Mouse (Mus musculus) liver, embryonic 11.5 days (tissue): ENCODE measurements around the gene Hmgcs2. TPM values are rescaled to one million over a fixed set of nuclear protein-coding genes. Genes with fewer than 3 reads are reported as not detected.
"Not testable (repeated sequence)": the region's sequence is repeated elsewhere in the genome, so short reads cannot be mapped to it uniquely, and the experiment has no call there.

Experiments used
- ATAC-seq: fragments of 200-750 bp; cut with Nextera tagmentation; replicated peaks from 2 replicates; pipeline ENCODE4 v1.8.0; 2017; ENCODE audit warnings: moderate number of reproducible peaks, mild to moderate bottlenecking, moderate TSS enrichment, moderate library complexity; ENCODE audit not compliant: low FRiP score
- DNase-seq: peaks from one replicate; pipeline ENCODE4 v3.0.0-alpha.2; 2017; ENCODE audit warnings: low spot score
- H3K27ac ChIP-seq: fragments of 300-500 bp; sonication (generic); 2 replicates; pipeline ENCODE4 v1.5.1; 2014; ENCODE audit warnings: mild to moderate bottlenecking, low read depth, low read length, control low read depth
- H3K27me3 ChIP-seq: fragments of 300-500 bp; sonication (generic); replicated peaks from 2 replicates; pipeline ENCODE4 v1.6.1; 2014; ENCODE audit warnings: low read length, mixed read lengths; ENCODE audit not compliant: control insufficient read depth, insufficient read depth
- H3K36me3 ChIP-seq: fragments of 300-500 bp; sonication (generic); 2 replicates; pipeline ENCODE4 v1.6.1; 2014; ENCODE audit warnings: mild to moderate bottlenecking, low read length, moderate library complexity, mixed read lengths; ENCODE audit not compliant: control insufficient read depth, insufficient read depth
- H3K4me1 ChIP-seq: fragments of 300-500 bp; sonication (generic); replicated peaks from 2 replicates; pipeline ENCODE4 v1.6.1; 2014; ENCODE audit warnings: low read length, mixed read lengths; ENCODE audit not compliant: control insufficient read depth, insufficient read depth
- H3K4me2 ChIP-seq: fragments of 300-500 bp; sonication (generic); 2 replicates; pipeline ENCODE4 v1.6.1; 2014; ENCODE audit warnings: mild to moderate bottlenecking, control low read depth, moderate library complexity
- H3K4me3 ChIP-seq: fragments of 300-500 bp; sonication (generic); 2 replicates; pipeline ENCODE4 v1.5.1; 2014; ENCODE audit warnings: low read depth, low read length, control low read depth
- H3K9ac ChIP-seq: fragments of 300-500 bp; sonication (generic); 2 replicates; pipeline ENCODE4 v1.6.1; 2014; ENCODE audit warnings: low read depth, low read length, control low read depth
- H3K9me3 ChIP-seq: fragments of 300-500 bp; sonication (generic); 2 replicates; pipeline ENCODE4 v1.6.1; 2016; ENCODE audit warnings: low read length, inconsistent platforms, mixed read lengths; ENCODE audit not compliant: control insufficient read depth
- WGBS: fragments of 180-500 bp; shearing (Covaris S2); extraction: QIAGEN DNeasy Blood & Tissue Kit; methylation state at CpG from one replicate; pipeline ENCODE4 v1.1.7; 2014; 5-methylcytosine and 5-hydroxymethylcytosine counted together
- polyA plus RNA-seq: library from polyadenylated mRNA; unstranded; fragments of >200 nt; fragmentation: Nextera tagmentation; extraction: Ambion mirVana; gene quantifications from 2 replicates; pipeline ENCODE4 v1.2.1, GENCODE M21; 2014

The Hmgcs2 gene
- polyA plus RNA-seq, 1 experiment from 2014 or later, result 29.9 TPM

DNA sequence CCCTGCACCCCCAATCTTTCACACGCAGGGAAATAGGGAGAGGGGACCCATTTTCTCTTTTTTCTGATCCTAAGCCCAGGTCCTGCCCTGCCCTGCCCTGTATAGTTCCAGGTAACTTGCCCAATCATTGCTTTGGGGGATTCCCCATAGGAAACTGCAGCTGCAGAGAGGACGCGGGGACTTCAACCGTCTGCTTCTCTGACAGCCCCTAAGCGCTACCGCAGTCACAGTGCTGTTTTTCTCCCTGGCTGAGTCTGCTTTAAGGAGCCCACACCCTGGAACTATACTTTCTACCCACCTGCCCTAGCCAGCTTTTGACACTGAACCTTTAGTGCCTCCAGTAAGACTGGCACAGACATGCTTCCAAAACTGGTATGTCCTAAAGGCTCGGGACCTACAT, 55.7 kb downstream of the Hmgcs2 start:
- DNase-seq, result no peak
- Histone ChIP-seq H3K36me3 (peaks cover 19% of the 10 kb centered on the region; the same call in 1 of the 2 replicates), H3K27me3 (no peaks in the 10 kb centered on the region), H3K4me1 (peaks cover 33% of the 10 kb centered on the region), H3K9ac (peak overlapping the region; percentile 16; the same call in 1 of the 2 replicates), H3K9me3 (no peaks in the 10 kb centered on the region), H3K4me2 (peak overlapping the region; percentile 93), H3K27ac (peak overlapping the region; percentile 30), H3K4me3 (0 out of 2 replicates have a peak overlapping the region, but pooled peaks have one; percentile 24)
- WGBS, result 57% methylated on average over 7 of the region's 7 CpGs
- no peak for ATAC-seq

- no peak for ATAC-seq
- no peak for DNase-seq
- H3K4me1 ChIP-seq, result peaks cover 33% of the 10 kb centered on the region
- H3K4me2 ChIP-seq, result peak overlapping the region; percentile 93
- H3K9me3 ChIP-seq, result no peaks in the 10 kb centered on the region
- peaks cover 18% of the 10 kb centered on the region; the same call in 1 of the 2 replicates for H3K36me3 ChIP-seq
- WGBS, result 73% methylated on average over 22 of the region's 22 CpGs
- H3K9ac ChIP-seq, result peak overlapping the region; percentile 89
- H3K4me3 ChIP-seq, result peak overlapping the region; percentile 81
- H3K27ac ChIP-seq, result peak overlapping the region; percentile 48; the same call in 1 of the 2 replicates
- no peaks in the 10 kb centered on the region for H3K27me3 ChIP-seq
Measured at GRCm38 (mm10) chr3:98336661-98337654, 56.7 kb downstream of the Hmgcs2 start.

DNA sequence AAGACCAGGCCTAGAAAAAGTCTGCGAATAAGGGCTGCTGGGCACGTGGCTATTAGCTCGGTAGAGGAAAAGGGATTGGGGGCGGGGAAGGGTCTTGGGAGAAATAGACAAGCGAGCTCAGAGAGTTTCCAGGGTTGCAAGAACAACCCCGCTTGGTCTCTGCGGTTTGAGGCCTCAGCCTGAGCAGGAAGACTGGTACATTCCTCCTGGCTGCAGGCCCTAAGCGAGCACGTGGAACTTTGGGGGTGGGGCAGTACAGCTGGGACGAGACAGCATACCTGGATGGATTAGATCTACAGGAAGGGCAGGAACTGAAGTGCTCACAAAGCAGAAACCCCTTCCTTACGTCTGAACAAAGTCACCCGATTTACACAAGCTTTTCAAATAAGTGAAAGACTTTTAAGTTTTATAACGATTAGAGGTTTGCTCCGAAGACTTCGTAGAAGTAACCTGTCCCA, 58.4 kb downstream of the Hmgcs2 start:
- peak; percentile 61 for DNase-seq
- Histone ChIP-seq H3K4me1 (peaks cover 33% of the 10 kb centered on the region), H3K27ac (peak overlapping the region; percentile 82), H3K36me3 (peaks cover 7% of the 10 kb centered on the region; the same call in 1 of the 2 replicates), H3K4me2 (peak overlapping the region; percentile 93), H3K9ac (peak overlapping the region; percentile 89), H3K9me3 (no peaks in the 10 kb centered on the region), H3K4me3 (peak overlapping the region; percentile 81), H3K27me3 (no peaks in the 10 kb centered on the region)
- ATAC-seq, result peak; percentile 52
- 4% methylated on average over 15 of the region's 15 CpGs for WGBS

DNA sequence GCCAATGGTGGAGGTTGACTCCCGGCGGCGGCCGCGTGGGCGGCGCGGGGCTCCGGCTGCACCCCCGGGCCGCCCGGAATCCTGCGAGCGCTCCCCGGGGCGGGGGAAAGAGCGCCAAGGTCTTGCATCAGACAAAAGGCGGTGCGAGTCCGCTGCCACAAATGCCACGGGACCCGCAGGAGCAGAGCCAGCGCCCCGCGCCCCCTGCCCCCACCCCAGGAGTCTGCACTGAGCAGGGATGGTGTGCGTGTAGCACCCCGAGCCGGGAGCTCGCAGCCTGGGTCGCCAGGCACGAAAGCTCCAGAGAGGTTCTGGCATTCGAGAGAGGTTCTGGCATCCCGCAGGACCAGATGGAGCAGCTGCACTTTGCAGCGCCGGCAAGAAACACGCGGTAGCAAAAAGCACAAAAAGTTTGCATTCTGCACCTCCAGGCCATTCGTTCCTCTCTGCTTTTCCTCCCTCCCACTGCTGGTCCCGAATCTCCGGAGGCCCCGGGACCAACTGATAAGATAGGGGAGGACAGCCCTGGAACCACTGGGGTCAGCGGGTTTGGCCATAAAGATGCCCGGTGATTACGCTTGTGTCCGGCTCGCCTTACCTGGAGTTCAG, 59.0 kb downstream of the Hmgcs2 start:
- under 1% methylated on average over 30 of the region's 46 CpGs for WGBS
- ATAC-seq (peak; percentile 40), DNase-seq (peak; percentile 70)
- Histone ChIP-seq H3K9ac (peak overlapping the region; percentile 89), H3K36me3 (peaks cover 6% of the 10 kb centered on the region; the same call in 1 of the 2 replicates), H3K9me3 (no peaks in the 10 kb centered on the region), H3K27ac (peak overlapping the region; percentile 82), H3K4me1 (peaks cover 33% of the 10 kb centered on the region), H3K27me3 (no peaks in the 10 kb centered on the region), H3K4me2 (peak overlapping the region; percentile 93), H3K4me3 (peak overlapping the region; percentile 81)

DNA sequence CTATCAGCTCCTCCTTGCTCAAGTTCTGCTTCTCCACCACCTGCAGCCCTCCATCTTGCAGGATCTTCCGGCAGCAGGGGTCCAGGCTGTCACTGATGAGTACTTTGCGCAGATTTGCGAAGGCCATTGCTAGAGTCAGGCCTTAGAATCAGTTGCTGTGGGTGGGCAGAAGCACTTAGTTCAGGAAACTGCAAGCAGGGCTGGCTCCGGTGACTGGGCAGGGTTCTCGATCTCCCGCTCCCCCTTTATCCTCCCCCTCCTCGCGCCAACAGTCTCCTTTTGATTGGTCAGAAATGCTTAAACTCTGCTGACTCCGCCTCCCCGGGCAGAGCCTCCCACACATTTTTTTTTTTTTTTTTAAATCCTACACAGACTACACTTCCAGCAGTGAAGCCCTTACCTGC, 59.5 kb downstream of the Hmgcs2 start, which contains the start of gene Phgdh:
Phgdh (minus strand) TSS at position 285 of the 404 bp plus-strand sequence.
- ATAC-seq (peak; percentile 78), DNase-seq (peak; percentile 74)
- Histone ChIP-seq H3K9ac (peak within 1 kb of the TSS; percentile 89), H3K4me3 (peak within 1 kb of the TSS; percentile 81), H3K4me2 (peak within 1 kb of the TSS; percentile 93), H3K4me1 (peaks cover 33% of the 10 kb centered on the region), H3K27ac (peak within 1 kb of the TSS; percentile 82)
- WGBS, result 0% methylated on average over 10 of the region's 10 CpGs
- H3K9me3 ChIP-seq, H3K27me3 ChIP-seq, H3K36me3 ChIP-seq: not testable (repeated sequence)

DNA sequence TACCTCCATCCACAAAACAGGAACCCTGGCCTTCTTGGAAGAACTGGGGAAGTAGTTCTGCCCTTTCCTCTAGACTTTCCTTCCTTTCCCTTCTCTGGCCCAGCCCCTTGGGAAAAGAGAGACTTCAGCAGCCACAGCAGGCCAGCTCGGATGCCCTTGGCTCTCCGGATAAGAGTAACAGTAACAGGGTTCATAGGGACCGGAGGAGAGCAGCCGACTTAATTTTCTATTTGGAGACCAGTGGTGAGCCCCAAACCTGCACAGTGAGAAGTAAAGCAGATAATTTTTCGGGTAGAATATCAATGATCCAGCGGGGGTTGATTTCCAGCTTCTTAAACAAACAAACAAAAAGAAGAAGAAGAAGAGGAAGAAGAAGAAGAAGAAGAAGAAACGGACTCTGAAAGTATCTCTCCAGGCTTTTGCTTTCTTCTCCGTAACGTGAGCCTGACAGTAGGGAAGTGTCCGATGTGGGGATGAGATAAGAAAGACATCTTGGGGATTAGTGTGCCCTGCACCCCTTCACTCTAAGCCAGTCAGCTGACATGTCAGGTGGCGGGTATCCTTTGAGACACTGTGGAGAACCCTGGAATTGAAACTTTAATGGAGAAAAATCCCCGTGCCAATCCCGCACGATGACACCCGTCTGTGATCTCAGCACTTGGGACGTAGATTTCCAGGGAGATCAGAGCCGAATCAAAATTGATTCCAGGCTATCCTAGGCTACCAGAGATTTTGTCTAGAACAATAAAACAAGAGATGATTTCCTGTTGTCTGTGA, 60.8 kb downstream of the Hmgcs2 start:
- Histone ChIP-seq H3K4me1 (peaks cover 21% of the 10 kb centered on the region), H3K4me2 (no peak overlapping the region), H3K27me3 (no peaks in the 10 kb centered on the region), H3K9me3 (no peaks in the 10 kb centered on the region), H3K4me3 (no peak overlapping the region), H3K27ac (no peak overlapping the region), H3K9ac (no peak overlapping the region), H3K36me3 (no peaks in the 10 kb centered on the region)
- WGBS, result 73% methylated on average over 17 of the region's 17 CpGs
- DNase-seq (no peak), ATAC-seq (no peak)

DNA sequence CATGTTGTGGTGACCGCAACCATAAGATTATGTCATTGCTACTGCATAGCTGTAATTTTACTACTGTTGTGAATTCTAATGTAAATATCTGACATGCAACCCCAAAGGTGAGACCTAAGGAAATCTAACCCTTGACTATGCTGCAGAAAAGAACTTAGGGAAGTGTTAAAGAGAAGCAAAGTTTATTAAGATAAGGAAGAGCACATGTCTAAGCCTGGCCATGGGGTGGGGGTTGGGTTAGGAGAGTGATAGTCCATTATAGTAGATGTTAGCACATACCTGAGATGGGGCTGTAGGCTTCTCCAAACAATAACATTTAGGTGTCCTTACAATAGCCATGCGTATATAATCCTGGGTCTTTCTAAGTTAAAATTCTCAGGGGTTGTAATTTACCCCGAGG, 63.0 kb downstream of the Hmgcs2 start:
- no peak overlapping the region for H3K9ac ChIP-seq
- H3K27ac ChIP-seq, result no peak overlapping the region
- no peak for ATAC-seq
- no peak overlapping the region for H3K4me2 ChIP-seq
- H3K36me3 ChIP-seq, result no peaks in the 10 kb centered on the region
- no peaks in the 10 kb centered on the region for H3K27me3 ChIP-seq
- WGBS, result 83% methylated on average over 3 of the region's 3 CpGs
- H3K4me3 ChIP-seq, result no peak overlapping the region
- no peaks in the 10 kb centered on the region for H3K9me3 ChIP-seq
- DNase-seq, result no peak
- no peaks in the 10 kb centered on the region for H3K4me1 ChIP-seq

DNA sequence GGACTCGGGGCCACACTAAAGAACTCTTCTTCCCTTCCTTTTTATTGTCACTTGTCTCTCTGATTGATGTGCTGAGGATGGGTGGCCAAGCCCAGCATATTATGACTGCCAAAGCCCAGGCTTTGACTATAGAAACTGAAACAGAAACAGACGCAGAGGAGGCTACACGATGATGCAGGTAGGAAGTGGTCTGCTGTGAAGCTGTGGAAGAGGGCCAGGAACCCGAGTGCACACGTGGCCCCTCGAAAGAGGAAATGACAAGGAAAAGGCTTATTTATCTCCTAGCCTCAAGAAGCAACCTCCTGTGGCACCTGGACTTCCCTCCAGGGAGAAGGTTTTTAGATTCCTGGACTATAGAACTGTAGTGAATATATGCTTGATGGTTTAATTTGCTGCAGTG, 67.9 kb downstream of the Hmgcs2 start:
- no peaks in the 10 kb centered on the region for H3K36me3 ChIP-seq
- no peak overlapping the region for H3K9ac ChIP-seq
- no peaks in the 10 kb centered on the region for H3K9me3 ChIP-seq
- H3K4me3 ChIP-seq, result no peak overlapping the region
- no peaks in the 10 kb centered on the region for H3K27me3 ChIP-seq
- DNase-seq, result no peak
- ATAC-seq, result no peak
- whole genome bisulfite sequencing, result 53% methylated on average over 6 of the region's 6 CpGs
- peak overlapping the region; percentile 24; the same call in 1 of the 2 replicates for H3K4me2 ChIP-seq
- no peak overlapping the region for H3K27ac ChIP-seq
- H3K4me1 ChIP-seq, result no peaks in the 10 kb centered on the region
